Mouse (Mus musculus) ES-Bruce4 (cell line): ENCODE data around the gene Rnf11.
"Not testable (repeated sequence)": the region's sequence is repeated elsewhere in the genome, so short reads cannot be mapped to it uniquely, and the experiment has no call there.

Experiments used
- CTCF ChIP-seq: IDR thresholded peaks from one replicate; pipeline ENCODE4 v1.8.1; 2011; ENCODE audit warnings: low read depth, low read length
- EP300 ChIP-seq: IDR thresholded peaks from 2 replicates; pipeline ENCODE4 v1.6.1; 2011; ENCODE audit warnings: low read depth, low read length; ENCODE audit not compliant: insufficient read depth

DNA sequence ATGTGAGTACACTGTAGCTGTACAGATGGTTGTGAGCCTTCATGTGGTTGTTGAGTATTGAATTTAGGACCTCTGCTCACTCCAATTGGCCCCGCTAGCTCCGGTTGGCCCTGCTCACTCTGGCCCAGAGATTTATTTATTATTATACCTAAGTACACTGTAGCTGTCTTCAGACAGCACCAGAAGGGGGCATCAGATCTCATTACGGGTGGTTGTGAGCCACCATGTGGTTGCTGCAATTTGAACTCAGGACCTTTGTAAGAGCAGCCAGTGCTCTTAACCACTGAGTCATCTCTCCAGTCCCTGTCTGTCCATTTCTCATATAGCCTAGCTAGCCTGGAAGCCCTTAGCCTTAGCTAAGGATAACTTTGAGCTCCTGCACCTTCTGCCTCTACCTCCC, 79.6 kb downstream of the Rnf11 start:
- TF ChIP-seq EP300, CTCF: not testable (repeated sequence)
